Mouse (Mus musculus) fibroblast of lung, adult 2 months (primary cell): ENCODE measurements around the gene Rhbg.
"Not testable (repeated sequence)": the region's sequence is repeated elsewhere in the genome, so short reads cannot be mapped to it uniquely, and the experiment has no call there.

ENCODE experiments used
- DNase-seq: peaks from one replicate; pipeline ENCODE4 v3.0.0-alpha.2; 2011; ENCODE audit warnings: low read depth

Rhbg gene

GRCm38 (mm10) chr3:88254268-88254926 lies at the start of gene Rhbg:
Rhbg (minus strand) TSS chr3:88254709.
- no peak for DNase-seq

- no peak for DNase-seq
Observed at GRCm38 (mm10) chr3:88299172-88299571, 44.7 kb upstream of the Rhbg start.

GRCm38 (mm10) chr3:88297321-88297851 lies 42.9 kb upstream of the Rhbg start:
- DNase-seq = no peak

- peak; percentile 100 for DNase-seq
Observed at GRCm38 (mm10) chr3:88296561-88297318, 42.2 kb upstream of the Rhbg start, which contains the start of the genes Tsacc and Cct3. Tsacc (minus strand) TSS chr3:88296999. Cct3 (plus strand) TSS chr3:88297116.

GRCm38 (mm10) chr3:88296110-88296560 lies 41.6 kb upstream of the Rhbg start:
- no peak for DNase-seq

- not testable (repeated sequence) for DNase-seq
Observed at GRCm38 (mm10) chr3:88295272-88295671, 40.8 kb upstream of the Rhbg start.

- peak; percentile 13 for DNase-seq
Observed at GRCm38 (mm10) chr3:88291970-88292369, 37.5 kb upstream of the Rhbg start.

- DNase-seq = not testable (repeated sequence)
Observed at GRCm38 (mm10) chr3:88288133-88288713, 33.7 kb upstream of the Rhbg start.

- DNase-seq = no peak
Observed at GRCm38 (mm10) chr3:88287110-88287509, 32.6 kb upstream of the Rhbg start, which contains the start of gene Gm38392. Gm38392 (minus strand) TSS chr3:88287210.

GRCm38 (mm10) chr3:88285565-88285895 lies 31.0 kb upstream of the Rhbg start:
- DNase-seq = not testable (repeated sequence)

GRCm38 (mm10) chr3:88284815-88285564 lies 30.5 kb upstream of the Rhbg start:
- not testable (repeated sequence) for DNase-seq

GRCm38 (mm10) chr3:88281141-88281916 lies 26.8 kb upstream of the Rhbg start:
- DNase-seq = not testable (repeated sequence)

- DNase-seq = no peak
Observed at GRCm38 (mm10) chr3:88280035-88280434, 25.5 kb upstream of the Rhbg start.

- no peak for DNase-seq
Observed at GRCm38 (mm10) chr3:88276529-88277143, 22.1 kb upstream of the Rhbg start.

- DNase-seq = no peak
Observed at GRCm38 (mm10) chr3:88276121-88276520, 21.6 kb upstream of the Rhbg start.

GRCm38 (mm10) chr3:88274002-88274401 lies 19.5 kb upstream of the Rhbg start:
- DNase-seq = no peak

- DNase-seq = no peak
Observed at GRCm38 (mm10) chr3:88271859-88272258, 17.4 kb upstream of the Rhbg start.

- DNase-seq = not testable (repeated sequence)
Observed at GRCm38 (mm10) chr3:88271298-88271697, 16.8 kb upstream of the Rhbg start.

- DNase-seq = no peak
Observed at GRCm38 (mm10) chr3:88268991-88269390, 14.5 kb upstream of the Rhbg start.

- DNase-seq = not testable (repeated sequence)
Observed at GRCm38 (mm10) chr3:88268014-88268413, 13.5 kb upstream of the Rhbg start.

GRCm38 (mm10) chr3:88262346-88262745 lies 7.8 kb upstream of the Rhbg start:
- no peak for DNase-seq
